Mouse (Mus musculus) liver, embryonic 11.5 days (tissue): Measurements from ENCODE around the gene Endou. TPM values are rescaled to one million over a fixed set of nuclear protein-coding genes. Genes with fewer than 3 reads are reported as not detected.

Experiments used
- ATAC-seq: fragments of 200-750 bp; cut with Nextera tagmentation; replicated peaks from 2 replicates; pipeline ENCODE4 v1.8.0; 2017; ENCODE audit warnings: moderate number of reproducible peaks, mild to moderate bottlenecking, moderate TSS enrichment, moderate library complexity; ENCODE audit not compliant: low FRiP score
- DNase-seq: peaks from one replicate; pipeline ENCODE4 v3.0.0-alpha.2; 2017; ENCODE audit warnings: low spot score
- H3K27ac ChIP-seq: fragments of 300-500 bp; sonication (generic); 2 replicates; pipeline ENCODE4 v1.5.1; 2014; ENCODE audit warnings: mild to moderate bottlenecking, low read depth, low read length, control low read depth
- H3K27me3 ChIP-seq: fragments of 300-500 bp; sonication (generic); replicated peaks from 2 replicates; pipeline ENCODE4 v1.6.1; 2014; ENCODE audit warnings: low read length, mixed read lengths; ENCODE audit not compliant: control insufficient read depth, insufficient read depth
- H3K36me3 ChIP-seq: fragments of 300-500 bp; sonication (generic); 2 replicates; pipeline ENCODE4 v1.6.1; 2014; ENCODE audit warnings: mild to moderate bottlenecking, low read length, moderate library complexity, mixed read lengths; ENCODE audit not compliant: control insufficient read depth, insufficient read depth
- H3K4me1 ChIP-seq: fragments of 300-500 bp; sonication (generic); replicated peaks from 2 replicates; pipeline ENCODE4 v1.6.1; 2014; ENCODE audit warnings: low read length, mixed read lengths; ENCODE audit not compliant: control insufficient read depth, insufficient read depth
- H3K4me2 ChIP-seq: fragments of 300-500 bp; sonication (generic); 2 replicates; pipeline ENCODE4 v1.6.1; 2014; ENCODE audit warnings: mild to moderate bottlenecking, control low read depth, moderate library complexity
- H3K4me3 ChIP-seq: fragments of 300-500 bp; sonication (generic); 2 replicates; pipeline ENCODE4 v1.5.1; 2014; ENCODE audit warnings: low read depth, low read length, control low read depth
- H3K9ac ChIP-seq: fragments of 300-500 bp; sonication (generic); 2 replicates; pipeline ENCODE4 v1.6.1; 2014; ENCODE audit warnings: low read depth, low read length, control low read depth
- H3K9me3 ChIP-seq: fragments of 300-500 bp; sonication (generic); 2 replicates; pipeline ENCODE4 v1.6.1; 2016; ENCODE audit warnings: low read length, inconsistent platforms, mixed read lengths; ENCODE audit not compliant: control insufficient read depth
- WGBS: fragments of 180-500 bp; shearing (Covaris S2); extraction: QIAGEN DNeasy Blood & Tissue Kit; methylation state at CpG from one replicate; pipeline ENCODE4 v1.1.7; 2014; 5-methylcytosine and 5-hydroxymethylcytosine counted together
- polyA plus RNA-seq: library from polyadenylated mRNA; unstranded; fragments of >200 nt; fragmentation: Nextera tagmentation; extraction: Ambion mirVana; gene quantifications from 2 replicates; pipeline ENCODE4 v1.2.1, GENCODE M21; 2014

The Endou gene
- polyA plus RNA-seq, 1 experiment from 2014 or later = not detected

GRCm38 (mm10) chr15:97743961-97744525 is 12.9 kb upstream of the Endou start:
- peaks cover 18% of the 10 kb centered on the region for H3K4me1 ChIP-seq
- no peaks in the 10 kb centered on the region for H3K9me3 ChIP-seq
- H3K9ac ChIP-seq = 0 out of 2 replicates have a peak overlapping the region, but pooled peaks have one; percentile 30
- ATAC-seq = no peak
- H3K27me3 ChIP-seq = no peaks in the 10 kb centered on the region
- peak overlapping the region; percentile 25 for H3K27ac ChIP-seq
- no peak overlapping the region for H3K4me3 ChIP-seq
- H3K36me3 ChIP-seq = no peaks in the 10 kb centered on the region
- no peak overlapping the region for H3K4me2 ChIP-seq
- no peak for DNase-seq
- 75% methylated on average over 11 of the region's 12 CpGs for WGBS

- 74% methylated on average over 5 of the region's 5 CpGs for WGBS
- H3K27ac ChIP-seq = no peak overlapping the region
- no peak for ATAC-seq
Observed at GRCm38 (mm10) chr15:97743210-97743609, 12.1 kb upstream of the Endou start.

GRCm38 (mm10) chr15:97742600-97742999 is 11.5 kb upstream of the Endou start:
- 44% methylated on average over 4 of the region's 4 CpGs for WGBS
- no peak overlapping the region for H3K4me3 ChIP-seq
- H3K4me2 ChIP-seq = no peak overlapping the region
- H3K36me3 ChIP-seq = no peaks in the 10 kb centered on the region
- H3K4me1 ChIP-seq = peaks cover 10% of the 10 kb centered on the region
- no peaks in the 10 kb centered on the region for H3K27me3 ChIP-seq
- no peak for DNase-seq
- H3K9me3 ChIP-seq = no peaks in the 10 kb centered on the region
- ATAC-seq = no peak
- H3K27ac ChIP-seq = no peak overlapping the region
- H3K9ac ChIP-seq = no peak overlapping the region

More at GRCm38 (mm10) chr15:97743210-97743609, 12.1 kb upstream of the Endou start:
- Histone ChIP-seq H3K4me1 (peaks cover 14% of the 10 kb centered on the region), H3K4me2 (no peak overlapping the region), H3K4me3 (no peak overlapping the region), H3K9ac (no peak overlapping the region), H3K9me3 (no peaks in the 10 kb centered on the region), H3K36me3 (no peaks in the 10 kb centered on the region), H3K27me3 (no peaks in the 10 kb centered on the region)
- no peak for DNase-seq

GRCm38 (mm10) chr15:97742074-97742473 is 10.9 kb upstream of the Endou start:
- WGBS = 54% methylated on average over 7 of the region's 7 CpGs
- Histone ChIP-seq H3K4me1 (peaks cover 10% of the 10 kb centered on the region), H3K27me3 (no peaks in the 10 kb centered on the region), H3K36me3 (no peaks in the 10 kb centered on the region), H3K27ac (no peak overlapping the region), H3K9ac (no peak overlapping the region), H3K4me3 (no peak overlapping the region), H3K9me3 (no peaks in the 10 kb centered on the region), H3K4me2 (no peak overlapping the region)
- no peak for ATAC-seq
- no peak for DNase-seq

GRCm38 (mm10) chr15:97741662-97742061 is 10.5 kb upstream of the Endou start:
- H3K36me3 ChIP-seq = no peaks in the 10 kb centered on the region
- no peak overlapping the region for H3K4me2 ChIP-seq
- peaks cover 9% of the 10 kb centered on the region for H3K4me1 ChIP-seq
- no peak overlapping the region for H3K4me3 ChIP-seq
- 83% methylated on average over 12 of the region's 12 CpGs for WGBS
- ATAC-seq (no peak), DNase-seq (no peak)
- no peaks in the 10 kb centered on the region for H3K27me3 ChIP-seq
- H3K27ac ChIP-seq = no peak overlapping the region
- no peaks in the 10 kb centered on the region for H3K9me3 ChIP-seq
- H3K9ac ChIP-seq = no peak overlapping the region

GRCm38 (mm10) chr15:97740283-97740732 is 9.2 kb upstream of the Endou start:
- ATAC-seq (no peak), DNase-seq (no peak)
- WGBS = 88% methylated on average over 9 of the region's 9 CpGs
- Histone ChIP-seq H3K4me2 (no peak overlapping the region), H3K9me3 (no peaks in the 10 kb centered on the region), H3K4me1 (peaks cover 3% of the 10 kb centered on the region), H3K36me3 (no peaks in the 10 kb centered on the region), H3K27me3 (no peaks in the 10 kb centered on the region), H3K9ac (no peak overlapping the region), H3K4me3 (no peak overlapping the region), H3K27ac (no peak overlapping the region)

GRCm38 (mm10) chr15:97738923-97739322 is 7.8 kb upstream of the Endou start:
- Histone ChIP-seq H3K9me3 (no peaks in the 10 kb centered on the region), H3K9ac (no peak overlapping the region), H3K4me2 (no peak overlapping the region), H3K4me1 (no peaks in the 10 kb centered on the region; the same call in 1 of the 2 replicates), H3K27ac (no peak overlapping the region), H3K4me3 (no peak overlapping the region), H3K36me3 (no peaks in the 10 kb centered on the region), H3K27me3 (no peaks in the 10 kb centered on the region)
- ATAC-seq = peak; percentile 93
- no peak for DNase-seq
- 83% methylated on average over 7 of the region's 7 CpGs for WGBS

GRCm38 (mm10) chr15:97731988-97732387 is 849 bp upstream of the Endou start:
- no peaks in the 10 kb centered on the region for H3K27me3 ChIP-seq
- WGBS = 86% methylated on average over 11 of the region's 11 CpGs
- no peak overlapping the region for H3K9ac ChIP-seq
- ATAC-seq = no peak
- no peaks in the 10 kb centered on the region for H3K36me3 ChIP-seq
- DNase-seq = no peak
- H3K27ac ChIP-seq = no peak overlapping the region
- H3K4me1 ChIP-seq = no peaks in the 10 kb centered on the region
- H3K4me3 ChIP-seq = no peak overlapping the region
- H3K9me3 ChIP-seq = no peaks in the 10 kb centered on the region
- no peak overlapping the region for H3K4me2 ChIP-seq

- WGBS = 48% methylated on average over 6 of the region's 6 CpGs
- DNase-seq (no peak), ATAC-seq (no peak)
- no peak overlapping the region for H3K9ac ChIP-seq
- H3K36me3 ChIP-seq = no peaks in the 10 kb centered on the region
- H3K4me1 ChIP-seq = no peaks in the 10 kb centered on the region
- no peaks in the 10 kb centered on the region for H3K9me3 ChIP-seq
- H3K4me3 ChIP-seq = no peak overlapping the region
- H3K4me2 ChIP-seq = no peak overlapping the region
- H3K27ac ChIP-seq = no peak overlapping the region
- no peaks in the 10 kb centered on the region for H3K27me3 ChIP-seq
Observed at GRCm38 (mm10) chr15:97730365-97730764, 774 bp downstream of the Endou start.
